Mouse (Mus musculus) bone marrow, adult 2 months (tissue): ENCODE results near the gene Hsf5. TPM values are rescaled to one million over a fixed set of nuclear protein-coding genes. Genes with fewer than 3 reads are reported as not detected.

Source experiments
- H3K27ac ChIP-seq: fragments of 200-500 bp; 2 replicates; pipeline ENCODE4 v1.5.1; 2012; ENCODE audit warnings: low read depth, mild to moderate bottlenecking, control low read depth, inconsistent platforms, low read length; ENCODE audit not compliant: control insufficient read depth, poor library complexity, insufficient read depth
- H3K4me1 ChIP-seq: fragments of 200-500 bp; 2 replicates; pipeline ENCODE4 v1.6.1; 2011; ENCODE audit warnings: low read length; ENCODE audit not compliant: control insufficient read depth, insufficient read depth
- H3K4me3 ChIP-seq: fragments of 200-500 bp; replicated peaks from 2 replicates; pipeline ENCODE3; 2011; ENCODE audit warnings: mild to moderate bottlenecking, low read depth, low read length, control low read depth; ENCODE audit not compliant: control insufficient read depth
- CTCF ChIP-seq: fragments of 200-500 bp; IDR thresholded peaks from 2 replicates; pipeline ENCODE4 v1.5.1; 2011; ENCODE audit warnings: low read length, control low read depth; ENCODE audit not compliant: control insufficient read depth, insufficient read depth
- POLR2A ChIP-seq: fragments of 200-500 bp; IDR thresholded peaks from 2 replicates; pipeline ENCODE4 v1.6.1; 2011; ENCODE audit warnings: low read depth, mild to moderate bottlenecking, control low read depth, low read length, borderline replicate concordance; ENCODE audit not compliant: control insufficient read depth
- WGBS: fragments of 180-500 bp; shearing (Covaris S2); methylation state at CpG from one replicate; pipeline ENCODE4 v1.1.7; 2018; 5-methylcytosine and 5-hydroxymethylcytosine counted together
- polyA plus RNA-seq: library from polyadenylated mRNA; stranded (reverse); fragments of >200 nt; gene quantifications from 2 replicates; pipeline ENCODE4 v1.2.4, GENCODE M21; 2011; ENCODE audit warnings: low replicate concordance; ENCODE audit not compliant: missing spikeins, insufficient read depth, insufficient read length

The Hsf5 gene
- polyA plus RNA-seq, 1 experiment = not detected

DNA sequence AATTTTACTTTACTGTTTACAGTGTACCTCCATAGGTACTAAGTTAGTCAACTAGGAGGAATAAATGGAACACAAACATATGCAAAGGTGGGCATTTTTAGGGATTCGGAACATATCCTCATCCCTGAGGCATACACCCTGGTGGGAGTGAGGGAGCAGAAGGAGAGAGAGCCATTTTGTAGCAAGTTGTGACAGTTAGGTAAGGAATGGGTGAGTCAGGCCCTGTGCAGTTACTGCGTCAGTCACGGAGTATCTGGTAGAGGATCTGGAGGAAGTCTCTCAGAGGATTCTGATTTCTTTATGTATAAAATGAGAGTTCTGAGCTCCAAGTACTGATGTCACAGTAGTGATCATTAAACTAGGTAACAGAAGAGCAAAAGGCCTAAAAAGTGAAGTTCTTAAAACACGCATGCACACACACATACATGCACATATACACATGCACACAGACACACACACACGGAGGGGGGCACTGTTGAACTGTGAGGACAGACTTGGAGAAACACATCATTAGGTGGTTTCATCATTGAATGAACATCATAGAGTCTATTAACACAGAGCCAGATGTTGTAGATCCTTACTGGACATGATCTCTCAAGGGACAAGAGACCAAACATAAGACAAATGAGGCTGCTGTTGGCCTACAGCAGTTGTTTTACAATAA is 29.6 kb upstream of the Hsf5 start:
- TF ChIP-seq CTCF (no peak), POLR2A (no peak)
- Histone ChIP-seq H3K27ac (no peak overlapping the region), H3K4me1 (no peaks in the 10 kb centered on the region; the same call in 1 of the 2 replicates), H3K4me3 (no peak overlapping the region)
- 84% methylated on average over 5 of the region's 5 CpGs for WGBS

DNA sequence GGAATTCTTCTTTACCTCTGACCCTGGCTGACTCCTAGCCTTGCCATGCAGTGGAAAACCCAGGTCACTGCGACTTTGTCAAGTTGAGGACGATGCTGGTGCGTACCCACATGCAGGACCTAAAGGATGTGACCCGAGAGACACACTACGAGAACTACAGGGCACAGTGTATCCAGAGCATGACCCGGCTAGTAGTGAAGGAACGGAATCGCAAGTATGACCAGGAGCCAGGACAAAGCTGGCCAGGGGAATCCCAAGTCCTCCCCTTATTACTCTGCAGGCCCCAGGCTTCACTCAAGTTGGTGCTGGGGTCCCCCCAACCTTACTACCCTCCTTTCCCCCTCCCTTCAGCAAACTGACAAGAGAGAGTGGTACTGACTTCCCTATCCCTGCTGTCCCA is 27.4 kb upstream of the Hsf5 start:
- Histone ChIP-seq H3K4me3 (no peak overlapping the region), H3K27ac (no peak overlapping the region), H3K4me1 (peaks cover 5% of the 10 kb centered on the region; the same call in 1 of the 2 replicates)
- WGBS = 95% methylated on average over 8 of the region's 8 CpGs
- TF ChIP-seq CTCF (no peak), POLR2A (no peak)

DNA sequence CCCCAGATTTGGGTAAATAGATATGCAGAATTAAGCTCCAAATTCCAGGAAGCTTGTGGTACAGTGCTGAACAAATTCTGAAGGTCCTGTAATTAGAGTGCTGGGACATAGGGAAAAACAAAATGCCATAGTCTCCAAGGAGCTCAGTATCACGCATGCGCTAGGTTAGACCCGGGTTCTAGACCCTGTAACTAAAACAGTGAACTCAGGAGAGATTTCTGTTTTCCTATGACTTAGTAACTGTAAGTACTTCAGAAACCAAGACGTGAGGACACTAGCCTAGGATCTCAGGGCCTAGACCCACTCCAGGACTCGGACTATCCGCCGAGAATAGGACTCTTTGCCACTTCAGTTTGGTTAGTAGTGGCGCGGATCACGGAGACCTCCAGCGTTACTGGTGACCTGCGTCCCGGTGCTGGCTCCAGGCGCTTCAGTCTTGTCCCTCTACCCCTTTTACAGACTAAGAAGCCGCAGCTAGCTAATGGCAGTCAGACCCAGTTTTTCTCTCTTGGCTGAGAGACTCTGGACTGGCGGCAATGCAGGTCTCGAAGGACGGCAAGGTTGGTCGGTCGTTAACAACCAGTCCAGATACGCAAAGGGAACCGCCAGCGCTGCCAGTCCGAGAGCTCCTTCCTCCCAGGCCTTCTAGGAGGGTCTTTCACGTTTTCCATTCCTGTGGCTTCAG is 26.0 kb upstream of the Hsf5 start:
- H3K4me1 ChIP-seq = peaks cover 6% of the 10 kb centered on the region; the same call in 1 of the 2 replicates
- peak overlapping the region; percentile 95 for H3K27ac ChIP-seq
- TF ChIP-seq POLR2A = no peak
- TF ChIP-seq CTCF = no peak
- WGBS = 2% methylated on average over 25 of the region's 25 CpGs
- H3K4me3 ChIP-seq = peak overlapping the region; percentile 68

DNA sequence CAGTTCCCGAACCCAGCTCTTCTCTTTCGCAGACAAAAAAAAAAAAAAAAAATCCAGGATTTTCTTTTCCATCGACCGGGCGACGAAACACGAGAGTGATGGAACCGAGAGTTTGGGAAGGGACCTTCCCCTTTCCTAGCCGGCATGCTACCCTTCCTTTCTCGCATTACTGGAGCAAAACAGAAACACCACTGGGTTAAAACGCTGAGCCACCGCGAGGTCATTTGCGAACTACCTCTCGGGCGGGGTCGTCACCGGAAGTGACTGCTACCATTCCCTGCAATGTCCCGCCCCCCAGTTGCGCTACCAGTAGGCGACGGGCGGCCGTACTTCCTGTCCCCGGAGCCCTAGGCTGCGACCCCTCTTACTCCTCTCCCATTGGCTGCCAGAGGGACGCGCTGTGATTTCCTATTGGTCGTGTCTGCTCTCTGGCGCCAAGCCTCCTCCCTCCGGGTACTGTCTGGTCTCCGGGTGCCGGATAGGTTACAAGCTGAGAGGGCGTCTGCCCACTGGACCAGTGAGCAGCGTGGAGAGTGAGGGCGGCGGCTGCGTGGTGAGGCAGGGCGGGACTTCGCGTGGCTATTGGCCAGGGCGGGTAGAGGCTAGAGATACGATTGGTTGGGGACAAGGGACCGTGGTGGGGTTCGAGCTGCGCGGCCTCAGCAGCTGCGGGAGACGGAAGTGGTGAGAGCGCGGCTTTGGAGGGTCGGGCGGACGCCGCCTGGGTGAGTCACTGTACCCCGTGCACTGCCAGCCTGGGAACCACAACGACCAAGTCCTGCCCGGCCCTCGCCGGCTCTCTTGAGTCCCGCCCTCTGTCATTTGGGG is 25.2 kb upstream of the Hsf5 start, which contains the start of gene Mtmr4:
TSS of gene Mtmr4 (plus strand) at position 637 of the 828 bp plus-strand sequence.
- WGBS = under 1% methylated on average over 61 of the region's 61 CpGs

DNA sequence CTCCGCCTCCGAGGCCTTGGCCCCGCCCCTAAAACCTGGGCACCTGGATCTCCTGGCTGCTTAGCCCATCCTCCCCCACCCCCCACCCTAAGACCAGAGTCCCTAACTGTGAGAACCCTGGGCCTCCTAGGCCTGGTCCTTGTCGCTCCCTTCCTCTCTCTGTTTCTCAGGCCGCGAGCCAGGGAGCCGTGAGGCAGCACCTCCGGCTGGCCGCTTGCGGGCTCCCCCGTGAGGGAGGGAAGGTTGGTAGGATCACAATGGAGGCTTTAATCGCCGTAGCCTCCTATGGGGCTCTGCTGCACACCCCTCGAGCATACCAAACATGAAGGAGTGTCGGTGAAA is 24.6 kb upstream of the Hsf5 start:
- 2% methylated on average over 15 of the region's 15 CpGs for WGBS
- TF ChIP-seq CTCF (no peak), POLR2A (no peak)
- Histone ChIP-seq H3K27ac (peak overlapping the region; percentile 95), H3K4me1 (peaks cover 6% of the 10 kb centered on the region; the same call in 1 of the 2 replicates), H3K4me3 (peak overlapping the region; percentile 83)

More for the DNA sequence above, 25.2 kb upstream of the Hsf5 start, which contains the start of gene Mtmr4:
- TF ChIP-seq CTCF = 0 out of 2 replicates have a peak, but pooled peaks have one; percentile 11
- peak; percentile 91 for TF ChIP-seq POLR2A
- Histone ChIP-seq H3K4me1 (peaks cover 6% of the 10 kb centered on the region; the same call in 1 of the 2 replicates), H3K4me3 (peak within 1 kb of the TSS; percentile 83), H3K27ac (peak within 1 kb of the TSS; percentile 95)

DNA sequence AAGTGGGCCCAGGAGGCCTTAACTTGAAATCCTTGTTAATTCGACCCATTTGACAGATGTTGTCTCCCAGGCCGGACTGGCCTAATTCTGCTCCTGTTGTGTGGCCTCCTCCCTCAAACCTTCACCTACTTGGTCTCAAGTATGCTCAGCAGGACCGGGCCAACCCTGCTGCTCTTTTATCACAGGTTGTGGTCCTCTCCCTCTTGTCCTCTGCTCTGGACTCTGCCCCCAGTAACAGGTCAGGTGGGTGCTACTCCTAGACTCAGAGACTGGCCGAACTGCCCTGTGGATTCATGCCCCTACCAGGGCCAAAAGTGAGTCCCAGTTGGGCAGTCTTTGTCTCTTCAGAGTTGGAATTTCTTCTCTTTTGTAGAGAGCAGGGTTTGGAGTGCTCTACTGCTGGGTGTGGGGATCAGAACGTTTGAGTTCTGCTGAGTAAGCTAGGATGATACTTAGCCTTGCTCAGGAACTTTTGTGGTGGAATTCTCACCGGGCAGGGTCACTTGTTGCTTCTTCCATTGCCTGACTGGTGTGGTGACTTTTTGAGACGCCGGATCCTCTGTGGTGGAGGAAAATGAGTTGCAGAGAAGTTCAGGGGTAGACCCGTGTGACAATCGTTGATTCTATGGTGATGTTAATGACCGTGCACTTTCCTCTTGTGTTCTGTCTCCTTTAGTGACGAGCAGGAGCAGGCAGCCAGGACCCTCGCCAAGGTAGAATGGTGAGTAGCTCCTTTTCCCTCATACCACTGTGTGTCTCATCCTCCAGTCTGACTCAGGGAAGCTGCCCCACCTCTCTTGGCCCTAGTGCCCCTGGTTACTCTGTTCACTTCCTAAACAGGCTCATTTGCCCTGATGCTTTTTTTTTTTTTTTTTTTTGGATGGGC is 24.0 kb upstream of the Hsf5 start:
- 29% methylated on average over 13 of the region's 13 CpGs for WGBS
- Histone ChIP-seq H3K27ac (peak overlapping the region; percentile 95), H3K4me3 (peak overlapping the region; percentile 83), H3K4me1 (peaks cover 6% of the 10 kb centered on the region; the same call in 1 of the 2 replicates)
- no peak for TF ChIP-seq POLR2A
- no peak for TF ChIP-seq CTCF

DNA sequence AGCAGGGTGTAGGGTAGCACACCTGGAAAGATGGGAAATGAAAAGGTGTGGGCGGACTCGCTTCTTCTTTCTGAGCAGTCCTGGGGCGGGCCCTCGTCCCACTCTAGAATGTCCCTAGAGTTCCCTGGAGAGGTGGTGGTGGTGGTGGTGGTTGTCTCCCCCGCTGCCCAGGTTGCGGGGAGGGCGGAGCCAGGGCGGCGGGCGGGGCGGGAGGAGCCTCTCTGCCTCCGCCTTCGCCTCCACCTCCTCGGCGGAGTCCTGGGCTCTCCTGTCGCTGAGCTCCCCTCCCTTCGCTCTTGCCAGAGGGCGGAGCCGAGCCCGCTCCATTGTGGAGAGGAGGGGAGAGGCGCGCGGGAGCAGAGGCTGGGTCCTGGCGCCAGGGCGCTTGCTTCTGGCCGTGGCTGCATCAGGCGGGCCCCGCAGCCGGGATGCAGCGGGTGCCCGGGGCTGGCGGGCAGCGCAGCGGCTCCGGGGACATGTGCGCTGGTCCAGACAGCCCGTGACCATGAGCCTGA is 21.6 kb upstream of the Hsf5 start:
- no peak for TF ChIP-seq CTCF
- TF ChIP-seq POLR2A = no peak
- H3K27ac ChIP-seq = no peak overlapping the region; the same call in 1 of the 2 replicates
- peak overlapping the region; percentile 44 for H3K4me3 ChIP-seq
- 5% methylated on average over 37 of the region's 37 CpGs for WGBS
- peaks cover 6% of the 10 kb centered on the region; the same call in 1 of the 2 replicates for H3K4me1 ChIP-seq
